Mouse (Mus musculus) olfactory bulb, adult 2 months (tissue): ENCODE results near the gene Olfr54. TPM values are rescaled to one million over a fixed set of nuclear protein-coding genes. Genes with fewer than 3 reads are reported as not detected.

Experiments used
- H3K27ac ChIP-seq: fragments of 200-500 bp; 2 replicates; pipeline ENCODE4 v1.5.1; 2012; ENCODE audit warnings: low read depth, low read length; ENCODE audit not compliant: insufficient read depth
- H3K4me1 ChIP-seq: fragments of 200-500 bp; 2 replicates; pipeline ENCODE4 v1.6.1; 2012; ENCODE audit warnings: low read length; ENCODE audit not compliant: control insufficient read depth, insufficient read depth
- H3K4me3 ChIP-seq: fragments of 200-500 bp; 2 replicates; pipeline ENCODE4 v1.5.1; 2012; ENCODE audit warnings: mild to moderate bottlenecking, low read depth, low read length, moderate library complexity; ENCODE audit not compliant: insufficient read depth
- CTCF ChIP-seq: fragments of 200-500 bp; IDR thresholded peaks from 2 replicates; pipeline ENCODE4 v1.5.1; 2012; ENCODE audit warnings: low read depth, mild to moderate bottlenecking, low read length, moderate library complexity; ENCODE audit not compliant: insufficient read depth
- POLR2A ChIP-seq: fragments of 200-500 bp; IDR thresholded peaks from 2 replicates; pipeline ENCODE4 v1.6.1; 2012; ENCODE audit warnings: mild to moderate bottlenecking, low read depth, low read length, moderate library complexity; ENCODE audit not compliant: insufficient read depth
- WGBS: fragments of 180-500 bp; shearing (Covaris S2); methylation state at CpG from one replicate; pipeline ENCODE4 v1.1.7; 2018; 5-methylcytosine and 5-hydroxymethylcytosine counted together
- polyA plus RNA-seq: library from polyadenylated mRNA; stranded (reverse); fragments of >200 nt; gene quantifications from 2 replicates; pipeline ENCODE4 v1.2.4, GENCODE M21; 2012; ENCODE audit warnings: low replicate concordance; ENCODE audit not compliant: missing spikeins, insufficient read depth, insufficient read length

Gene Olfr54
- polyA plus RNA-seq, 1 experiment = not detected

DNA sequence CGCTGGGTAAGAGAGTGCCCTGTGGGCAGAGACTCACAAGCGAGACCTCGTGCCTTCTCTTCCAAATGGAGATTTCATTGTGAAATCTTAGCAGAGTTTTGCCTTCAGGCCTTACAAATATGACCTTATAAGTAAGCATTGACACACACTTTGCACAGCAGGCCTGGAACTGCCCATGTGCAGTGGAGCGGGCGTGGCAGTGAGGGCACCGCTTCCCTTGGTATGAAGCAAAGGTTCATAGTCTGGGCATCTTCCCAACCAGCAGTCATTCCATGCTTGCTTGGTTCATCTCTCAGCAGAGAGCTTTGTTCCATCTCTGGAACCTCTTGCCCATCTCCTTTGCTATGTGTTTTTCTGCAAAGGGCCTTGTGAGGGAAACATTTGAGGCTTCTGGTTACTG is 46.9 kb downstream of the Olfr54 start:
- Histone ChIP-seq H3K27ac (no peak overlapping the region), H3K4me3 (no peak overlapping the region), H3K4me1 (peaks cover 12% of the 10 kb centered on the region)
- TF ChIP-seq POLR2A (no peak), CTCF (no peak)
- 97% methylated on average over 6 of the region's 6 CpGs for WGBS

DNA sequence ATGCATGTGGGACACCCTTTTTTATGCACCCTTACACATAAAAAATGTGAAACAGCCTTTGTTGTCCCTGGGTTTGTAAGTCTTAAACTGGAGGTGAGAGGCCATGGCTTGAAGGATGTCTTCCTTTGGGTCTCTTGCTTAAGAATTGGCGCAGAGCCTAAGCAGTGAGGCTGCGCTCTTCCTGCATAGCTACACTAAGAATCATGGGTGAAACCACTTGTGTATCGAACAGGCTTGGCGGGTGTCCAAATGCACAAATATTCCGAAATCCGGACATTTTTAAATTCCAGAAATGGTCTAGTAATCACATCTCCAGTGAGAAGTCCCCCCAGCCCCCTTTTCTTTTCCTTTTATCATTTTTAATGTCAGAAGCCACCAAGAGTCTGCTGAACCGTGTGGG is 49.2 kb downstream of the Olfr54 start:
- H3K4me3 ChIP-seq = no peak overlapping the region
- H3K4me1 ChIP-seq = peaks cover 12% of the 10 kb centered on the region
- 88% methylated on average over 7 of the region's 7 CpGs for WGBS
- no peak overlapping the region for H3K27ac ChIP-seq
- TF ChIP-seq POLR2A (no peak), CTCF (no peak)

- WGBS = 74% methylated on average over 8 of the region's 8 CpGs
- H3K4me1 ChIP-seq = peaks cover 12% of the 10 kb centered on the region
- TF ChIP-seq CTCF (no peak), POLR2A (no peak)
Observed at GRCm38 (mm10) chr11:51063841-51064240, 49.8 kb downstream of the Olfr54 start.

More at GRCm38 (mm10) chr11:51063841-51064240, 49.8 kb downstream of the Olfr54 start:
- H3K27ac ChIP-seq = no peak overlapping the region
- H3K4me3 ChIP-seq = no peak overlapping the region

Other genes starting within 250 kb of the Olfr54 start
- not detected in 2 replicates for gene Zfp354c, start 186.5 kb upstream of the Olfr54 start, polyA plus RNA-seq
- not detected in 2 replicates for gene Zfp879, start 172.7 kb upstream of the Olfr54 start, polyA plus RNA-seq
- not detected in 2 replicates for gene Grm6, start 163.6 kb upstream of the Olfr54 start, polyA plus RNA-seq
- not detected in 2 replicates for gene Zfp454, start 126.6 kb upstream of the Olfr54 start, polyA plus RNA-seq
- not detected in 2 replicates for gene Zfp2, start 98.1 kb upstream of the Olfr54 start, polyA plus RNA-seq
- gene Zfp354b, start 82.6 kb upstream of the Olfr54 start, polyA plus RNA-seq = not detected in 2 replicates
- gene 4933414I15Rik, start 70.5 kb upstream of the Olfr54 start, polyA plus RNA-seq = not detected in 2 replicates
- gene Prop1, start 60.5 kb upstream of the Olfr54 start, polyA plus RNA-seq = not detected in 2 replicates
- not detected in 2 replicates for gene Olfr1378, start 47.7 kb upstream of the Olfr54 start, polyA plus RNA-seq
- gene Olfr1377, start 32.3 kb upstream of the Olfr54 start, polyA plus RNA-seq = not detected in 2 replicates
- gene Olfr51, start 10.6 kb upstream of the Olfr54 start, polyA plus RNA-seq = not detected in 2 replicates
- not detected in 2 replicates for gene Olfr1375, start 33.9 kb downstream of the Olfr54 start, polyA plus RNA-seq
- gene Zfp354a, start 45.0 kb downstream of the Olfr54 start, polyA plus RNA-seq = not detected in 2 replicates
- gene Gm12569, start 206.2 kb downstream of the Olfr54 start, polyA plus RNA-seq = not detected in 2 replicates
- 472 and 728 TPM in 2 replicates for gene Clk4, start 247.5 kb downstream of the Olfr54 start, polyA plus RNA-seq
- not detected in 2 replicates for gene BC049762, start 248.8 kb downstream of the Olfr54 start, polyA plus RNA-seq